Mouse (Mus musculus) liver, adult 2 months (tissue): ENCODE data around the gene Ntpcr. TPM values are rescaled to one million over a fixed set of nuclear protein-coding genes. Genes with fewer than 3 reads are reported as not detected.

Experiments
- DNase-seq: peaks from one replicate; pipeline ENCODE4 v3.0.0-alpha.2; 2011; ENCODE audit warnings: low read depth, low spot score; ENCODE audit errors: extremely low read depth
- H3K27ac ChIP-seq: fragments of 200-500 bp; replicated peaks from 2 replicates; pipeline ENCODE4 v1.5.1; 2012; ENCODE audit warnings: low read depth, mild to moderate bottlenecking, control low read depth, inconsistent platforms, low read length; ENCODE audit not compliant: insufficient read depth
- H3K27me3 ChIP-seq: fragments of 200-500 bp; 2 replicates; pipeline ENCODE4 v1.6.1; 2012; ENCODE audit warnings: mild to moderate bottlenecking, moderate library complexity, low read length, inconsistent platforms; ENCODE audit not compliant: control insufficient read depth, insufficient read depth
- H3K36me3 ChIP-seq: fragments of 200-500 bp; 2 replicates; pipeline ENCODE4 v1.6.1; 2012; ENCODE audit warnings: low read length, inconsistent platforms; ENCODE audit not compliant: control insufficient read depth, insufficient read depth
- H3K4me1 ChIP-seq: fragments of 200-500 bp; 2 replicates; pipeline ENCODE4 v1.6.1; 2011; ENCODE audit warnings: low read length; ENCODE audit not compliant: control insufficient read depth, insufficient read depth
- H3K4me3 ChIP-seq: fragments of 200-500 bp; 2 replicates; pipeline ENCODE4 v1.5.1; 2011; ENCODE audit warnings: low read depth, mild to moderate bottlenecking, control low read depth, low read length, moderate library complexity; ENCODE audit not compliant: insufficient read depth
- H3K79me2 ChIP-seq: fragments of 200-500 bp; 2 replicates; pipeline ENCODE4 v1.6.1; 2012; ENCODE audit warnings: inconsistent platforms, mild to moderate bottlenecking, low read length, moderate library complexity; ENCODE audit not compliant: control insufficient read depth, insufficient read depth
- H3K9ac ChIP-seq: fragments of 200-500 bp; 2 replicates; pipeline ENCODE4 v1.6.1; 2012; ENCODE audit warnings: low read depth, mild to moderate bottlenecking, control low read depth, inconsistent platforms, low read length
- CTCF ChIP-seq: fragments of 200-500 bp; IDR thresholded peaks from 2 replicates; pipeline ENCODE4 v1.5.1; 2011; ENCODE audit warnings: low read depth, low read length, control low read depth
- POLR2A ChIP-seq: fragments of 200-500 bp; IDR thresholded peaks from 2 replicates; pipeline ENCODE4 v1.6.1; 2011; ENCODE audit warnings: low read length, control low read depth; ENCODE audit not compliant: insufficient read depth; ENCODE audit errors: extremely low read depth
- WGBS: fragments of 180-500 bp; shearing (Covaris S2); methylation state at CpG from one replicate; pipeline ENCODE4 v1.1.7; 2018; 5-methylcytosine and 5-hydroxymethylcytosine counted together
- polyA plus RNA-seq: library from polyadenylated mRNA; depleted of rRNA; stranded (reverse); fragments of >200 nt; gene quantifications from 2 replicates; pipeline ENCODE4 v1.2.3, GENCODE M21; 2012
- total RNA-seq: library from RNA; depleted of rRNA; stranded (reverse); fragments of >200 nt; gene quantifications from 2 replicates; pipeline ENCODE4 v1.2.3, GENCODE M21; 2014

The Ntpcr gene
- total and polyA plus RNA-seq, 2 experiments = 11.4 to 12.3 TPM

- Histone ChIP-seq H3K27ac (no peak overlapping the region), H3K27me3 (no peaks in the 10 kb centered on the region), H3K4me1 (no peaks in the 10 kb centered on the region), H3K36me3 (no peaks in the 10 kb centered on the region), H3K9ac (no peak overlapping the region), H3K79me2 (no peaks in the 10 kb centered on the region), H3K4me3 (no peak overlapping the region)
- DNase-seq = no peak
- TF ChIP-seq CTCF (no peak), POLR2A (no peak)
- 74% methylated on average over 7 of the region's 7 CpGs for WGBS
Observed at GRCm38 (mm10) chr8:125773281-125773803, 43.6 kb downstream of the Ntpcr start.

GRCm38 (mm10) chr8:125775031-125775430, 45.3 kb downstream of the Ntpcr start:
- TF ChIP-seq POLR2A (no peak), CTCF (no peak)
- no peak for DNase-seq
- no peaks in the 10 kb centered on the region for H3K4me1 ChIP-seq
- no peak overlapping the region for H3K9ac ChIP-seq
- H3K79me2 ChIP-seq = no peaks in the 10 kb centered on the region
- H3K4me3 ChIP-seq = no peak overlapping the region
- H3K27me3 ChIP-seq = no peaks in the 10 kb centered on the region
- H3K36me3 ChIP-seq = no peaks in the 10 kb centered on the region
- H3K27ac ChIP-seq = no peak overlapping the region
- WGBS = 74% methylated on average over 3 of the region's 3 CpGs

GRCm38 (mm10) chr8:125776314-125776713, 46.6 kb downstream of the Ntpcr start:
- Histone ChIP-seq H3K79me2 (no peaks in the 10 kb centered on the region), H3K4me3 (no peak overlapping the region), H3K27me3 (no peaks in the 10 kb centered on the region), H3K9ac (no peak overlapping the region), H3K27ac (no peak overlapping the region), H3K4me1 (no peaks in the 10 kb centered on the region), H3K36me3 (no peaks in the 10 kb centered on the region)
- no peak for TF ChIP-seq CTCF
- 93% methylated on average over 3 of the region's 3 CpGs for WGBS
- DNase-seq = no peak

GRCm38 (mm10) chr8:125776800-125777199, 47.0 kb downstream of the Ntpcr start:
- 33% methylated on average over 6 of the region's 6 CpGs for WGBS
- no peak overlapping the region for H3K9ac ChIP-seq
- TF ChIP-seq CTCF = no peak
- no peak for TF ChIP-seq POLR2A
- no peaks in the 10 kb centered on the region for H3K4me1 ChIP-seq
- H3K4me3 ChIP-seq = no peak overlapping the region
- DNase-seq = peak; percentile 4
- H3K79me2 ChIP-seq = no peaks in the 10 kb centered on the region
- no peaks in the 10 kb centered on the region for H3K36me3 ChIP-seq
- H3K27me3 ChIP-seq = no peaks in the 10 kb centered on the region
- H3K27ac ChIP-seq = no peak overlapping the region

- no peaks in the 10 kb centered on the region for H3K27me3 ChIP-seq
- H3K4me3 ChIP-seq = no peak overlapping the region
- no peaks in the 10 kb centered on the region for H3K36me3 ChIP-seq
- H3K4me1 ChIP-seq = no peaks in the 10 kb centered on the region
- 54% methylated on average over 12 of the region's 12 CpGs for WGBS
- DNase-seq = no peak
- TF ChIP-seq CTCF (no peak), POLR2A (no peak)
- H3K27ac ChIP-seq = no peak overlapping the region
- no peaks in the 10 kb centered on the region for H3K79me2 ChIP-seq
- no peak overlapping the region for H3K9ac ChIP-seq
Observed at GRCm38 (mm10) chr8:125777478-125778164, 47.9 kb downstream of the Ntpcr start.

- 95% methylated on average over 5 of the region's 5 CpGs for WGBS
- Histone ChIP-seq H3K79me2 (no peaks in the 10 kb centered on the region), H3K27me3 (no peaks in the 10 kb centered on the region), H3K4me1 (no peaks in the 10 kb centered on the region), H3K9ac (no peak overlapping the region), H3K4me3 (no peak overlapping the region), H3K27ac (no peak overlapping the region), H3K36me3 (no peaks in the 10 kb centered on the region)
- peak; percentile 1 for DNase-seq
- no peak for TF ChIP-seq CTCF
- TF ChIP-seq POLR2A = no peak
Observed at GRCm38 (mm10) chr8:125778919-125779318, 49.2 kb downstream of the Ntpcr start.
